11 mouse cellular contexts compared by ENCODE assay signal in the genomic region with DNA sequence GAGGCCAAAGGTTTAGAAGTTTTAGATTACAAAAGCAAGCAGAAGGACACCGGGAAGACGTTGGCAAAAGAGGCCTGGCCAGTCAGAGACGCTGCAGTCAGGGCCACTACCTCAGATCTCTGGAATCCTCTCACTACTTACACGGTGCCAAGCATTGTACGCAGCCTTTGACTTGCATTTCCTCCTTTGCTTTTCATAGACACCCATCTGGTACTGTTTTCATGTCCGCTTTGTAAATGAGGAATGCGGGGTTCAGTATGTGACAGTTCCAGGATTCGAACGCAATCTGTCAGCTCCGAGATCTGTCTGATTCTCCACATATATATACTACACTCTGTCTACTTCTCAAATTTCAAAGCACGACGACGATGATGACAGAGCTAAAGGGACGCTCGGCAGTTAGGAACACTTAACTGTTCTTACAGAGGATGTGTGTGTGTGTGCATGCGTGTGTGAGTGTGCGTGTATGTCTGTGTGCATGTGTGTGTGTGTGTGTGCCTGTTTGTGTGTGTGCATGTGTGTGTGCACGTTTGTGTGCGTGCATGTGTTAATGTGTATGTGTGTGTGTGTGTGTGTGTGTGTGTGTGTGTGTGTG.
DNase-seq lines count a peak whose midpoint lies in the region; ATAC-seq and TF ChIP-seq lines count a peak whose summit lies in the region.
"Had no signal": no experiment of that assay in that cellular context is flagged by ENCODE, and none has a peak within 500 bp of the region (broad histone marks: within the 10 kb centered on the region; RNA-seq: fewer than 3 reads in every experiment).

No protein-coding gene starts in this region.

- no peak overlapping the region for H3K4me2 ChIP-seq in lung, embryonic 15.5 days
- H3K4me2 ChIP-seq: hindbrain, embryonic 14.5 days; limb, embryonic 13.5 days; midbrain, embryonic 12.5 days had no signal

- no peaks in the 10 kb centered on the region for H3K9me3 ChIP-seq in heart, embryonic 10.5 days
- no peaks in the 10 kb centered on the region for H3K9me3 ChIP-seq in lung, embryonic 15.5 days
- H3K9me3 ChIP-seq in limb, embryonic 10.5 days (replicated peaks), result no peaks in the 10 kb centered on the region
- H3K9me3 ChIP-seq: limb, embryonic 13.5 days; midbrain, embryonic 12.5 days had no signal

- no peak overlapping the region for H3K4me3 ChIP-seq in heart, embryonic 10.5 days
- H3K4me3 ChIP-seq in heart, adult 2 months, result no peak overlapping the region
- H3K4me3 ChIP-seq in lung, embryonic 15.5 days, result no peak overlapping the region
- no peak overlapping the region for H3K4me3 ChIP-seq in limb, embryonic 10.5 days
- H3K4me3 ChIP-seq: limb, embryonic 13.5 days; midbrain, embryonic 12.5 days had no signal

- intact Hi-C loops in heart, adult 2 months (cut with DNase I), result loop anchor here (5.0 kb wide), 1 partner anchor 57 kb away; no protein-coding TSS in a partner anchor

- 58% methylated on average over 19 of the region's 19 CpGs for WGBS in heart, embryonic 10.5 days
- WGBS in heart, adult 2 months, result 59% methylated on average over 19 of the region's 19 CpGs
- 26% methylated on average over 18 of the region's 19 CpGs for WGBS in lung, embryonic 15.5 days
- WGBS in limb, embryonic 10.5 days, result 56% methylated on average over 19 of the region's 19 CpGs

- TF ChIP-seq CTCF in heart, adult 2 months (IDR thresholded peaks at IDR 0.05), result no peak

- 0 out of 2 replicates have a peak overlapping the region, but pooled peaks have one; percentile 47 for H3K27ac ChIP-seq in heart, embryonic 10.5 days
- no peak overlapping the region for H3K27ac ChIP-seq in heart, adult 2 months
- H3K27ac ChIP-seq in lung, embryonic 15.5 days, result 0 out of 2 replicates have a peak overlapping the region, but pooled peaks have one; percentile 15
- H3K27ac ChIP-seq in limb, embryonic 10.5 days, result no peak overlapping the region
- H3K27ac ChIP-seq: hindbrain, embryonic 14.5 days; limb, embryonic 13.5 days; midbrain, embryonic 12.5 days had no signal

- no peak for ATAC-seq in lung, embryonic 15.5 days (ENCODE audit: borderline replicate concordance, extremely low read depth, low FRiP score, low TSS enrichment)

- H3K4me1 ChIP-seq in heart, embryonic 10.5 days, result peaks cover 34% of the 10 kb centered on the region
- peaks cover 4% of the 10 kb centered on the region for H3K4me1 ChIP-seq in heart, adult 2 months (ENCODE audit: control insufficient read depth, insufficient read depth, low read length)
- peaks cover 20% of the 10 kb centered on the region for H3K4me1 ChIP-seq in lung, embryonic 15.5 days
- H3K4me1 ChIP-seq in limb, embryonic 10.5 days, result peaks cover 29% of the 10 kb centered on the region

- no peaks in the 10 kb centered on the region for H3K27me3 ChIP-seq in heart, embryonic 10.5 days (ENCODE audit: insufficient read depth, poor library complexity, severe bottlenecking)
- H3K27me3 ChIP-seq in heart, adult 2 months (ENCODE audit: control insufficient read depth, insufficient read depth, low read length), result no peaks in the 10 kb centered on the region
- no peaks in the 10 kb centered on the region for H3K27me3 ChIP-seq in lung, embryonic 15.5 days
- no peaks in the 10 kb centered on the region for H3K27me3 ChIP-seq in limb, embryonic 10.5 days (ENCODE audit: low read depth, poor library complexity, severe bottlenecking)
- H3K27me3 ChIP-seq: limb, embryonic 13.5 days; midbrain, embryonic 12.5 days had no signal

- no peak overlapping the region for H3K9ac ChIP-seq in heart, adult 2 months (ENCODE audit: low read depth, low read length)
- H3K9ac ChIP-seq in lung, embryonic 15.5 days, result no peak overlapping the region
- H3K9ac ChIP-seq: hindbrain, embryonic 14.5 days; limb, embryonic 13.5 days; midbrain, embryonic 12.5 days had no signal

- DNase-seq in heart, embryonic 10.5 days (ENCODE audit: low spot score), result no peak
- DNase-seq in heart, adult 2 months, result no peak
- no peak for DNase-seq in lung, postnatal 10 days
- peak; percentile 22 for DNase-seq in embryo, embryonic 11 days
- peak; percentile 30 for DNase-seq in limb, embryonic 10.5 days (ENCODE audit: low spot score)
- DNase-seq in urinary bladder, adult 2 months (ENCODE audit: low spot score), result no peak
- DNase-seq: gastrocnemius, postnatal 14 days had no signal

- TF ChIP-seq POLR2A in heart, adult 2 months (IDR thresholded peaks at IDR 0.05; ENCODE audit: insufficient read depth, low read depth, low read length), result no peak

- H3K36me3 ChIP-seq in heart, embryonic 10.5 days, result no peaks in the 10 kb centered on the region
- peaks cover 4% of the 10 kb centered on the region for H3K36me3 ChIP-seq in heart, adult 2 months (ENCODE audit: control insufficient read depth, insufficient read depth, low read length)
- H3K36me3 ChIP-seq in lung, embryonic 15.5 days, result no peaks in the 10 kb centered on the region
- H3K36me3 ChIP-seq in limb, embryonic 10.5 days, result no peaks in the 10 kb centered on the region
- H3K36me3 ChIP-seq: limb, embryonic 13.5 days; midbrain, embryonic 12.5 days had no signal

- no peaks in the 10 kb centered on the region for H3K79me2 ChIP-seq in heart, adult 2 months (replicated peaks; ENCODE audit: control insufficient read depth, insufficient read depth, low read length)

- no peak for TF ChIP-seq EP300 in heart, adult 2 months (IDR thresholded peaks at IDR 0.05; ENCODE audit: insufficient read depth, low read depth, low read length)

Comparison
In these comparisons a context has a peak if more than half of its experiments do, and no peak if none do; other contexts are left out.
1. H3K27ac ChIP-seq: peak in heart, embryonic 10.5 days (single experiment) and lung, embryonic 15.5 days (single experiment); none in heart, adult 2 months (single experiment) and limb, embryonic 10.5 days (single experiment).
2. DNase-seq: peak in embryo, embryonic 11 days (single experiment) and limb, embryonic 10.5 days (single experiment); none in heart, embryonic 10.5 days (single experiment), heart, adult 2 months (0 of 2), lung, postnatal 10 days (single experiment) and urinary bladder, adult 2 months (single experiment).